Mouse (Mus musculus): ENCODE data around the gene Cntnap5b.

DNA sequence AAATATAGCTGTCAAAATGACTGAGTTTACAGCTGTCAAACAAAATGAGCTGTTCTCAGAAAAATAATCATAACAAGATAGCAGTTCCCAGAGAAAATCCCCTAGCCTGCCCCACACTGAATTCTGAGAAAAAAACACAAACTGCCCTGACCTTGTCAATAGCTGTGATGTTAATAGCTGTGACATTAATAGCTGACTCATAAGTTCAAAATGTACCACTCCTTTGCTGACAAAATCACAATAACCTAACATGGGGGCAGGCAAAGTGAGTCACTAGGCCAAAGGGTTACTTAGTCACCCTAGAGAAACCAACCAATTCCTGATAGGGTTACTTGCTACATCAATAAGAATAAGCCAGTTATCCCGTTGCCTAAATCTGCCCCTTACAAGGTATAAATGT, 328.5 kb downstream of the Cntnap5b start:
- no peak for TF ChIP-seq CTCF (IDR thresholded peaks at IDR 0.05; ENCODE audit: insufficient read depth, low read depth, low read length)
- no peak for TF ChIP-seq POLR2A (IDR thresholded peaks at IDR 0.05; ENCODE audit: insufficient read depth, low read depth, low read length)
